In genomic region chr8:115711106-115711505, GRCm38 (mm10) we compare ENCODE assay signal across 20 mouse cellular contexts. TPM values are rescaled to one million over a fixed set of nuclear protein-coding genes. Genes with fewer than 3 reads are reported as not detected.
DNase-seq lines count a peak whose midpoint lies in the region; ATAC-seq and TF ChIP-seq lines count a peak whose summit lies in the region.
"Had no signal": no experiment of that assay in that cellular context is flagged by ENCODE, and none has a peak within 500 bp of the region (broad histone marks: within the 10 kb centered on the region; RNA-seq: fewer than 3 reads in every experiment).

No protein-coding gene starts in this region.

- no peaks in the 10 kb centered on the region for H3K36me3 ChIP-seq in lung, embryonic 16.5 days (ENCODE audit: control insufficient read depth, insufficient read depth, low read length)
- H3K36me3 ChIP-seq in intestine, embryonic 15.5 days, result no peaks in the 10 kb centered on the region
- no peaks in the 10 kb centered on the region for H3K36me3 ChIP-seq in kidney, postnatal 0 days (ENCODE audit: insufficient read depth, low read length)
- H3K36me3 ChIP-seq: heart, embryonic 10.5 days; midbrain, embryonic 12.5 days; stomach, embryonic 15.5 days had no signal

- peak overlapping the region; percentile 31 for H3K4me2 ChIP-seq in lung, embryonic 16.5 days (ENCODE audit: low read depth, low read length)
- H3K4me2 ChIP-seq in intestine, embryonic 15.5 days (replicated peaks), result peak overlapping the region; percentile 24; the same call in 1 of the 2 replicates
- peak overlapping the region; percentile 34 for H3K4me2 ChIP-seq in kidney, postnatal 0 days (ENCODE audit: low read length)
- H3K4me2 ChIP-seq: liver, embryonic 11.5 days; midbrain, embryonic 12.5 days; stomach, embryonic 15.5 days had no signal

- no peak overlapping the region for H3K27ac ChIP-seq in lung, embryonic 16.5 days (ENCODE audit: low read length)
- H3K27ac ChIP-seq in intestine, embryonic 15.5 days, result no peak overlapping the region
- H3K27ac ChIP-seq in kidney, postnatal 0 days, result no peak overlapping the region
- H3K27ac ChIP-seq: heart, embryonic 10.5 days; left cerebral cortex, adult 2 months; midbrain, embryonic 12.5 days; stomach, embryonic 15.5 days had no signal

- no peaks in the 10 kb centered on the region for H3K9me3 ChIP-seq in lung, embryonic 16.5 days (ENCODE audit: control insufficient read depth, low read length)
- H3K9me3 ChIP-seq in intestine, embryonic 15.5 days, result no peaks in the 10 kb centered on the region
- H3K9me3 ChIP-seq in kidney, postnatal 0 days (replicated peaks; ENCODE audit: low read length), result no peaks in the 10 kb centered on the region
- H3K9me3 ChIP-seq: heart, embryonic 10.5 days; midbrain, embryonic 12.5 days; stomach, embryonic 15.5 days had no signal

- ATAC-seq in lung, embryonic 16.5 days (ENCODE audit: low read depth), result no peak
- no peak for ATAC-seq in intestine, embryonic 15.5 days
- no peak for ATAC-seq in kidney, postnatal 0 days (replicated peaks; ENCODE audit: low FRiP score, low read depth)
- ATAC-seq: forebrain, postnatal 0 days had no signal

- TF ChIP-seq CTCF in kidney, postnatal 0 days (IDR thresholded peaks at IDR 0.05; ENCODE audit: low read depth), result no peak

- no peak overlapping the region; the same call in 1 of the 2 replicates for H3K9ac ChIP-seq in lung, embryonic 16.5 days (ENCODE audit: low read length)
- no peak overlapping the region for H3K9ac ChIP-seq in intestine, embryonic 15.5 days
- H3K9ac ChIP-seq in kidney, postnatal 0 days (ENCODE audit: low read depth, low read length), result no peak overlapping the region
- H3K9ac ChIP-seq: forebrain, postnatal 0 days; midbrain, embryonic 12.5 days; stomach, embryonic 15.5 days had no signal

- H3K27me3 ChIP-seq in lung, embryonic 16.5 days (ENCODE audit: control insufficient read depth, insufficient read depth, low read depth, low read length), result peaks cover 9% of the 10 kb centered on the region; the same call in 1 of the 2 replicates
- H3K27me3 ChIP-seq in intestine, embryonic 15.5 days (replicated peaks), result no peaks in the 10 kb centered on the region
- H3K27me3 ChIP-seq in kidney, postnatal 0 days (ENCODE audit: insufficient read depth, low read length), result no peaks in the 10 kb centered on the region

- no peak overlapping the region for H3K4me3 ChIP-seq in lung, embryonic 16.5 days (ENCODE audit: low read length)
- H3K4me3 ChIP-seq in intestine, embryonic 15.5 days (replicated peaks), result no peak overlapping the region
- no peak overlapping the region for H3K4me3 ChIP-seq in kidney, postnatal 0 days (replicated peaks; ENCODE audit: low read depth, low read length)
- H3K4me3 ChIP-seq: heart, embryonic 10.5 days; left cerebral cortex, adult 2 months; midbrain, embryonic 12.5 days; stomach, embryonic 15.5 days had no signal

- 33% methylated on average over 11 of the region's 11 CpGs for WGBS in lung, embryonic 16.5 days
- 40% methylated on average over 11 of the region's 11 CpGs for WGBS in intestine, embryonic 15.5 days
- 41% methylated on average over 11 of the region's 11 CpGs for WGBS in kidney, postnatal 0 days

- H3K4me1 ChIP-seq in lung, embryonic 16.5 days (replicated peaks; ENCODE audit: control insufficient read depth, insufficient read depth, low read length), result peaks cover 10% of the 10 kb centered on the region; the same call in 1 of the 2 replicates
- H3K4me1 ChIP-seq in intestine, embryonic 15.5 days (replicated peaks), result 0 out of 2 replicates have a peak, but pooled peaks cover 10% of the 10 kb centered on the region
- H3K4me1 ChIP-seq in kidney, postnatal 0 days (replicated peaks; ENCODE audit: insufficient read depth, low read length), result no peaks in the 10 kb centered on the region; the same call in 1 of the 2 replicates

- peak; percentile 58 for DNase-seq in kidney, adult 9 months
- no peak for DNase-seq in kidney, postnatal 25 days
- DNase-seq in lung, adult 18-20 months, result no peak
- peak; percentile 38 for DNase-seq in kidney, postnatal 0 days (ENCODE audit: low spot score)
- DNase-seq in layer of hippocampus, postnatal 10 days (ENCODE audit: low spot score in 2 of 2), result no peak
- DNase-seq: adrenal gland, postnatal 36 days; B cell, adult 2 months; cerebellum, adult 18-20 months; cerebellum, postnatal 25 days; embryo, embryonic 11 days; forebrain, postnatal 0 days; left cerebral cortex, postnatal 4 days; right cerebral cortex, postnatal 14 days had no signal

RNA-seq across cellular contexts. Expression of gene Maf, which starts 3.5 kb away (rescaled TPM):
- polyA plus RNA-seq in lung, embryonic 16.5 days (2015; fragmentation: Nextera tagmentation; extraction: Ambion mirVana), result 13.4 and 13.8 TPM in 2 replicates
- 10.1 and 11.5 TPM in 2 replicates for polyA plus RNA-seq in intestine, embryonic 15.5 days (2015; fragmentation: Nextera tagmentation; extraction: Ambion mirVana)
- polyA plus RNA-seq in kidney, postnatal 0 days (2015; fragmentation: Nextera tagmentation; extraction: Ambion mirVana), result 14.5 and 14.8 TPM in 2 replicates
- 10 to 100 TPM; 25.8 to 28.2 TPM for total RNA-seq in layer of hippocampus, postnatal 10 days (2021)

Comparison
In these comparisons a context has a peak if more than half of its experiments do, and no peak if none do; other contexts are left out.
1. DNase-seq: peak in kidney, adult 9 months (single experiment) and kidney, postnatal 0 days (single experiment); none in kidney, postnatal 25 days (0 of 2), lung, adult 18-20 months (0 of 2) and layer of hippocampus, postnatal 10 days (0 of 2).
2. Peak in every context shown above with its lines, with median percentiles within 50 percentile points of each other: H3K4me2 ChIP-seq.